In the genomic region with DNA sequence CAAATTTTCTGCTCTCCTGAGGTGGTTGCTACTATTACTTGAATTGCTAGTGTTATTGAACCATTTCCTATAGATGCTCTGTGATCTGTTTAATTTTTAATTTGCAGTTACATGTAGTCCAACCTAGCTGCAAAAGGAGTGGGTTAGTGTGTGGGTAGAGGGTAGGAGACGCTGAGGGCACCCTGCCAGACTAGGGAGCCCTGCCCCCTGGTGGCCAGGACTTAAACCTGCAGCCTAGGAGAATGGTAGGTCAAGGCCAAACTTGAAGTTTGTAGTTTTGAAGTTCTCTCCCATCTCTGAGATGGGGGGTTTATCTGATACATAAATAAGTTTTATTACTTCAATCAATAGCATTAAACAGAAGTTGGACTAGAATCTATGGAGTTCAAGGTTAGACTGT, we compare ENCODE assay signal across 10 mouse cellular contexts. TPM values are rescaled to one million over a fixed set of nuclear protein-coding genes. Genes with fewer than 3 reads are reported as not detected.
DNase-seq lines count a peak whose midpoint lies in the region; ATAC-seq and TF ChIP-seq lines count a peak whose summit lies in the region.
"Had no signal": no experiment of that assay in that cellular context is flagged by ENCODE, and none has a peak within 500 bp of the region (broad histone marks: within the 10 kb centered on the region; RNA-seq: fewer than 3 reads in every experiment).

No protein-coding gene starts in this region.

- no peak overlapping the region for H3K9ac ChIP-seq in MEL (ENCODE audit: control insufficient read depth, low read depth, low read length, poor library complexity, severe bottlenecking)
- H3K9ac ChIP-seq in kidney, postnatal 0 days (ENCODE audit: low read depth, low read length) = no peak overlapping the region
- no peak overlapping the region for H3K9ac ChIP-seq in midbrain, embryonic 14.5 days (replicated peaks; ENCODE audit: low read length)
- H3K9ac ChIP-seq: midbrain, embryonic 12.5 days had no signal

- no peaks in the 10 kb centered on the region for H3K4me1 ChIP-seq in MEL (ENCODE audit: control insufficient read depth in 1 of 2, insufficient read depth in 2 of 2, low read length in 2 of 2)
- H3K4me1 ChIP-seq in kidney, postnatal 0 days (replicated peaks; ENCODE audit: insufficient read depth, low read length) = no peaks in the 10 kb centered on the region
- H3K4me1 ChIP-seq in midbrain, embryonic 14.5 days (ENCODE audit: control insufficient read depth, insufficient read depth, low read length) = peaks cover 16% of the 10 kb centered on the region

- H3K4me3 ChIP-seq in left cerebral cortex, adult 2 months = no peak overlapping the region
- H3K4me3 ChIP-seq in MEL (ENCODE audit: control insufficient read depth in 1 of 2, insufficient read depth in 1 of 2, low read depth in 2 of 2, low read length in 2 of 2) = no peak overlapping the region
- no peak overlapping the region for H3K4me3 ChIP-seq in gastrocnemius, adult 2 months
- H3K4me3 ChIP-seq in kidney, postnatal 0 days (replicated peaks; ENCODE audit: low read depth, low read length) = no peak overlapping the region
- H3K4me3 ChIP-seq in midbrain, embryonic 14.5 days (replicated peaks; ENCODE audit: low read depth, low read length) = no peak overlapping the region
- H3K4me3 ChIP-seq: erythroblast, embryonic 14.5 days; midbrain, embryonic 12.5 days had no signal

- peak; percentile 78 for TF ChIP-seq RAD21 in MEL (IDR thresholded peaks at IDR 0.05; ENCODE audit: low read depth, low read length)

- H3K27me3 ChIP-seq in MEL (ENCODE audit: control insufficient read depth in 1 of 2, insufficient read depth in 2 of 2, low read length in 2 of 2) = peaks cover 4 to 9% of the 10 kb centered on the region in 2 experiments
- H3K27me3 ChIP-seq in kidney, postnatal 0 days (ENCODE audit: insufficient read depth, low read length) = no peaks in the 10 kb centered on the region
- no peaks in the 10 kb centered on the region for H3K27me3 ChIP-seq in midbrain, embryonic 14.5 days (ENCODE audit: control insufficient read depth, insufficient read depth, low read length)

- H3K79me2 ChIP-seq in MEL (ENCODE audit: control insufficient read depth, insufficient read depth, low read length, poor library complexity) = no peaks in the 10 kb centered on the region

- intact Hi-C loops in left cerebral cortex, adult 2 months (cut with DNase I) = loop anchor here (5.0 kb wide), 1 partner anchor 310 kb away; no protein-coding TSS in a partner anchor
- intact Hi-C loops in gastrocnemius, adult 2 months (cut with DNase I) = loop anchor here (1.0 to 5.0 kb wide), 3 partner anchors 31 to 310 kb away; no protein-coding TSS in a partner anchor

- ATAC-seq in kidney, postnatal 0 days (replicated peaks; ENCODE audit: low FRiP score, low read depth) = no peak
- ATAC-seq in midbrain, embryonic 14.5 days (ENCODE audit: low FRiP score, low TSS enrichment) = no peak

- peak; percentile 63 to 69 for DNase-seq in left cerebral cortex, adult 2 months (ENCODE audit: extremely low spot score in 1 of 2, low spot score in 2 of 2)
- DNase-seq in left cerebral cortex, adult 8-10 months (ENCODE audit: low spot score in 2 of 2) = no peak
- DNase-seq in MEL (ENCODE audit: low read depth, low spot score) = peak; percentile 69
- DNase-seq in cerebellum, adult 9-11 months = peak; percentile 68
- peak; percentile 74 for DNase-seq in gastrocnemius, adult 2 months
- DNase-seq in kidney, postnatal 0 days (ENCODE audit: low spot score) = peak; percentile 63
- DNase-seq in midbrain, embryonic 14.5 days = peak; percentile 81
- DNase-seq in thymus, postnatal 36 days = peak; percentile 48 to 50

- TF ChIP-seq CTCF in left cerebral cortex, adult 2 months (IDR thresholded peaks at IDR 0.05) = peak; percentile 97
- peak; percentile 91 to 95 (median 94) for TF ChIP-seq CTCF in MEL (IDR thresholded peaks at IDR 0.05 in 2 of 3, conservative IDR thresholded peaks at IDR 0.05 in 1 of 3; ENCODE audit: control insufficient read depth in 1 of 3, insufficient read depth in 1 of 3, low read depth in 2 of 3, low read length in 3 of 3, poor library complexity in 1 of 3, severe bottlenecking in 1 of 3)
- peak; percentile 99; the same call in 1 of the 2 replicates for TF ChIP-seq CTCF in gastrocnemius, adult 2 months (IDR thresholded peaks at IDR 0.05)
- TF ChIP-seq CTCF in kidney, postnatal 0 days (IDR thresholded peaks at IDR 0.05; ENCODE audit: low read depth) = peak; percentile 87

- H3K9me3 ChIP-seq in MEL (replicated peaks; ENCODE audit: insufficient read depth, low read length) = no peaks in the 10 kb centered on the region
- H3K9me3 ChIP-seq in kidney, postnatal 0 days (replicated peaks; ENCODE audit: low read length) = no peaks in the 10 kb centered on the region
- H3K9me3 ChIP-seq in midbrain, embryonic 14.5 days (ENCODE audit: control insufficient read depth, low read length) = no peaks in the 10 kb centered on the region
- H3K9me3 ChIP-seq: midbrain, embryonic 12.5 days had no signal

- no peaks in the 10 kb centered on the region for H3K36me3 ChIP-seq in MEL (ENCODE audit: control insufficient read depth in 1 of 2, insufficient read depth in 2 of 2, low read length in 2 of 2)
- H3K36me3 ChIP-seq in kidney, postnatal 0 days (ENCODE audit: insufficient read depth, low read length) = no peaks in the 10 kb centered on the region
- no peaks in the 10 kb centered on the region for H3K36me3 ChIP-seq in midbrain, embryonic 14.5 days (ENCODE audit: control insufficient read depth, insufficient read depth, low read length)
- H3K36me3 ChIP-seq: midbrain, embryonic 12.5 days had no signal

- TF ChIP-seq POLR2A in MEL (IDR thresholded peaks at IDR 0.05; ENCODE audit: control insufficient read depth in 1 of 2, insufficient read depth in 1 of 2, low read depth in 1 of 2, low read length in 2 of 2, poor library complexity in 1 of 2) = no peak

- H3K27ac ChIP-seq in left cerebral cortex, adult 2 months = peak overlapping the region; percentile 20
- no peak overlapping the region for H3K27ac ChIP-seq in MEL (ENCODE audit: control insufficient read depth, low read depth, low read length)
- no peak overlapping the region for H3K27ac ChIP-seq in gastrocnemius, adult 2 months
- no peak overlapping the region for H3K27ac ChIP-seq in kidney, postnatal 0 days
- H3K27ac ChIP-seq in midbrain, embryonic 14.5 days (replicated peaks; ENCODE audit: low read depth, low read length) = no peak overlapping the region
- H3K27ac ChIP-seq: midbrain, embryonic 12.5 days had no signal

- TF ChIP-seq EP300 in MEL (IDR thresholded peaks at IDR 0.05; ENCODE audit: low read depth in 1 of 2, low read length in 2 of 2) = no peak

- 3% methylated on average over 1 of the region's 1 CpGs for WGBS in kidney, postnatal 0 days
- 0% methylated on average over 1 of the region's 1 CpGs for WGBS in midbrain, embryonic 14.5 days

- no peak overlapping the region for H3K4me2 ChIP-seq in kidney, postnatal 0 days (ENCODE audit: low read length)
- no peak overlapping the region for H3K4me2 ChIP-seq in midbrain, embryonic 14.5 days (ENCODE audit: low read length)
- H3K4me2 ChIP-seq: midbrain, embryonic 12.5 days had no signal

TF ChIP-seq in MEL, 35 proteins besides CTCF, POLR2A, EP300 and RAD21 (continues in another document):
- TF ChIP-seq SMC3 (IDR thresholded peaks at IDR 0.05; ENCODE audit: low read depth, low read length) = peak; percentile 92
- TF ChIP-seq ZC3H11A (IDR thresholded peaks at IDR 0.05; ENCODE audit: low read depth, low read length) = peak; percentile 70
- 0 out of 2 replicates have a peak, but pooled peaks have one; percentile 43 for TF ChIP-seq MAZ (IDR thresholded peaks at IDR 0.05; ENCODE audit: low read depth, low read length)

RNA-seq across cellular contexts. Expression of a gene that starts 16.5 kb away (rescaled TPM):
- 100 to 1,000 TPM in 1 of 2 experiments, 10 to 100 TPM in 1; 86.5 to 108 TPM for total RNA-seq in left cerebral cortex, adult 2 months (2021)
- total RNA-seq in left cerebral cortex, adult 8-10 months (2022) = 100 to 1,000 TPM in 3 of 4 experiments, 10 to 100 TPM in 1; 98.2 to 130 (median 113) TPM
- total RNA-seq in MEL (2012; rRNA removed) = 0.03 and 0.04 TPM in 2 replicates
- polyA plus RNA-seq in MEL (2012; ENCODE audit: insufficient read depth in 1 of 2, insufficient read length in 2 of 2, low read depth in 1 of 2, low replicate concordance in 2 of 2, missing spikeins in 1 of 2) = under 1 TPM in 1 of 2 experiments, not detected in 1; 0.72 TPM
- under 1 TPM in 1 of 2 experiments, not detected in 1; 0.06 TPM for total RNA-seq in gastrocnemius, adult 2 months (2021)
- 3.3 and 4.2 TPM in 2 replicates for polyA plus RNA-seq in kidney, postnatal 0 days (2015; fragmentation: Nextera tagmentation; extraction: Ambion mirVana)
- 1.5 TPM in 2 replicates for polyA plus RNA-seq in midbrain, embryonic 14.5 days (2014; fragmentation: Nextera tagmentation; extraction: Ambion mirVana)
- polyA plus RNA-seq: erythroblast, embryonic 14.5 days had no signal

RNA-seq across cellular contexts. Expression of a gene that starts 18.8 kb away (rescaled TPM):
- 1 to 10 TPM; 9.3 to 9.8 TPM for total RNA-seq in left cerebral cortex, adult 2 months (2021)
- total RNA-seq in left cerebral cortex, adult 8-10 months (2022) = 1 to 10 TPM; 8.0 to 8.7 (median 8.1) TPM
- total RNA-seq in MEL (2012; rRNA removed) = 8.3 and 8.6 TPM in 2 replicates
- polyA plus RNA-seq in MEL (2012; ENCODE audit: insufficient read depth in 1 of 2, insufficient read length in 2 of 2, low read depth in 1 of 2, low replicate concordance in 2 of 2, missing spikeins in 1 of 2) = 10 to 100 TPM in 1 of 2 experiments, not detected in 1; 11.3 TPM
- total RNA-seq in gastrocnemius, adult 2 months (2021) = 1 to 10 TPM; 3.8 to 3.9 TPM
- polyA plus RNA-seq in kidney, postnatal 0 days (2015; fragmentation: Nextera tagmentation; extraction: Ambion mirVana) = 5.8 and 6.1 TPM in 2 replicates
- 5.2 and 6.4 TPM in 2 replicates for polyA plus RNA-seq in midbrain, embryonic 14.5 days (2014; fragmentation: Nextera tagmentation; extraction: Ambion mirVana)

RNA-seq across cellular contexts. Expression of a gene that starts 28.4 kb away (rescaled TPM):
- 100 to 1,000 TPM; 137 to 138 TPM for total RNA-seq in left cerebral cortex, adult 2 months (2021)
- 100 to 1,000 TPM; 109 to 120 (median 112) TPM for total RNA-seq in left cerebral cortex, adult 8-10 months (2022)
- total RNA-seq in MEL (2012; rRNA removed) = not detected in 2 replicates
- polyA plus RNA-seq in MEL (2012; ENCODE audit: insufficient read depth in 1 of 2, insufficient read length in 2 of 2, low read depth in 1 of 2, low replicate concordance in 2 of 2, missing spikeins in 1 of 2) = under 1 TPM in 1 of 2 experiments, not detected in 1; 0.08 TPM
- total RNA-seq in gastrocnemius, adult 2 months (2021) = not detected
- 0.03 and 0.06 TPM in 2 replicates for polyA plus RNA-seq in kidney, postnatal 0 days (2015; fragmentation: Nextera tagmentation; extraction: Ambion mirVana)
- 3.0 and 3.9 TPM in 2 replicates for polyA plus RNA-seq in midbrain, embryonic 14.5 days (2014; fragmentation: Nextera tagmentation; extraction: Ambion mirVana)

RNA-seq across cellular contexts. Expression of a gene that starts 59.7 kb away (rescaled TPM):
- 100 to 1,000 TPM; 628 to 676 TPM for total RNA-seq in left cerebral cortex, adult 2 months (2021)
- total RNA-seq in left cerebral cortex, adult 8-10 months (2022) = 100 to 1,000 TPM; 623 to 677 (median 661) TPM
- 0.10 TPM in 1 of 2 replicates, not detected in the other for total RNA-seq in MEL (2012; rRNA removed)
- polyA plus RNA-seq in MEL (2012; ENCODE audit: insufficient read depth in 1 of 2, insufficient read length in 2 of 2, low read depth in 1 of 2, low replicate concordance in 2 of 2, missing spikeins in 1 of 2) = under 1 TPM in 1 of 2 experiments, not detected in 1; 0.04 TPM
- total RNA-seq in gastrocnemius, adult 2 months (2021) = 1,000 to 10,000 TPM in 1 of 2 experiments, 100 to 1,000 TPM in 1; 838 to 1,060 TPM
- 1.6 and 2.0 TPM in 2 replicates for polyA plus RNA-seq in kidney, postnatal 0 days (2015; fragmentation: Nextera tagmentation; extraction: Ambion mirVana)
- 18.2 and 19.4 TPM in 2 replicates for polyA plus RNA-seq in midbrain, embryonic 14.5 days (2014; fragmentation: Nextera tagmentation; extraction: Ambion mirVana)
- polyA plus RNA-seq: erythroblast, embryonic 14.5 days had no signal

Comparison
In these comparisons a context has a peak if more than half of its experiments do, and no peak if none do; other contexts are left out.
1. DNase-seq: peak in left cerebral cortex, adult 2 months (2 of 2), MEL (single experiment), cerebellum, adult 9-11 months (single experiment), gastrocnemius, adult 2 months (single experiment), kidney, postnatal 0 days (single experiment), midbrain, embryonic 14.5 days (single experiment) and thymus, postnatal 36 days (2 of 2); none in left cerebral cortex, adult 8-10 months (0 of 2).
2. RNA of a gene that starts 16.5 kb away (total RNA-seq): 98.2 to 130 TPM in left cerebral cortex, adult 8-10 months and 86.5 to 108 TPM in left cerebral cortex, adult 2 months; 0.06 TPM in gastrocnemius, adult 2 months and 0.03 to 0.04 TPM in MEL; every median in the first group is over 10 times any median in the second.
3. RNA of a gene that starts 28.4 kb away (total RNA-seq): 137 to 138 TPM in left cerebral cortex, adult 2 months and 109 to 120 TPM in left cerebral cortex, adult 8-10 months; not detected in MEL and not detected in gastrocnemius, adult 2 months; every median in the first group is over 100 times any median in the second.
4. Peak in every context shown above with its lines, with median percentiles within 50 percentile points of each other: CTCF ChIP-seq.